Mouse (Mus musculus) heart, postnatal 10 days (tissue): ENCODE data around the gene Ndufaf3. TPM values are rescaled to one million over a fixed set of nuclear protein-coding genes. Genes with fewer than 3 reads are reported as not detected.
"Not testable (repeated sequence)": the region's sequence is repeated elsewhere in the genome, so short reads cannot be mapped to it uniquely, and the experiment has no call there.

ENCODE experiments used
- DNase-seq, 2 experiments: peaks; one replicate each; pipeline ENCODE4 v3.0.0; 2021
- intact Hi-C: fragments of 180-260 bp; cut with DNase I; formaldehyde crosslinking; loops from one replicate; pipeline ENCODE4 v1.15.1; 2025
- total RNA-seq, 2 experiments: library from RNA; stranded (reverse); gene quantifications; 2 replicates each; pipeline ENCODE4 v1.2.3; 2021

The Ndufaf3 gene
- total RNA-seq = 10 to 100 TPM; 54.5 to 58.6 TPM

DNA sequence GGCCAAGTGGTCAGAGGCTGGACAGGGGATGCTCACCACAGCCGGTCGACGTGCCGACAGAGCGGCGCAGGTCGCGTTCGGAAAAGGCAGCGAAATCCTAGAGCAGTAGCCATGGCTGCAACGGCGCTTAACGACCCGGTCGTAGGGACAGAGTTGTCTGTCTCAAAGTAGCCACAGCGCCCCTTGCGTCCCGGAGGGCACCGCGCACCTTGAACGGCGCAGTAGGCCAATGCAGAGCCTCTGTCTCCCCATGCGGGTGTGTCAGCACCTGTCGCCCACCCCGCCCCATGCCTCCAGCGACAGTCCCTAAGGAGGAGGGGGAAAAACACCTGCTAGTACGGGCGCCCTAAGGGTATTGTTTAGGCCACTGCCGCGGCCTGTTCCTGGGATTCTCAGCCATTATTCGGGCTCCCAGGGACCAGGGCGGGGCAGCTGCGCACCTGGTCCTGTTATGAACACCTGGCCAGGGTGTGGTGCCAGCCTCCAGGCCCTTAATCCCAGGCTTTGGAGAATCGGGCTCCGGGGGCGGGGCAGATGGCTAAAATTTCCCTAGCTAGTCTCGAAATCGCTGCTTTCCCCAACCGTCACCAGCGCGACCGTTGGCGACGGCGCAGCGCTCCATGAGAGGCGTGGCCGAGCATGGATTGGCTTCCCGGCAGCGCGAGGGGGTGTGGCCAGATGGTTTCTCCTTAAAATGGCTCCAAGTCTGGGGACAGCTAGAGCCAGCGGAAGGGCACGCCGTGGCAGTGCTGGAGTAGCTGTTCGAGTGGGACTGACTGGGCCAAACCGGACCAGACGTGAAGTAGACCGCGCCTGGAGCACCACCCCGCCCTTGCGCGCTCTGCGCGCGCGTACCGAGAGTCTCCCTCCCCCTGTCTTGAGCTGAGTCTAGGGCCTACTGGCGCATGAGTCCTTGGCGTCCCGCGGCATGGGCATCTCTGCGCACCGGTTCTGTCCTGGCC lies at the start of gene Ndufaf3:
Gene Ndufaf3, minus strand, starts transcription at position 620 of the 962 bp plus-strand sequence.
- DNase-seq = peak; percentile 97 to 98
- intact Hi-C loops = no loop called here

DNA sequence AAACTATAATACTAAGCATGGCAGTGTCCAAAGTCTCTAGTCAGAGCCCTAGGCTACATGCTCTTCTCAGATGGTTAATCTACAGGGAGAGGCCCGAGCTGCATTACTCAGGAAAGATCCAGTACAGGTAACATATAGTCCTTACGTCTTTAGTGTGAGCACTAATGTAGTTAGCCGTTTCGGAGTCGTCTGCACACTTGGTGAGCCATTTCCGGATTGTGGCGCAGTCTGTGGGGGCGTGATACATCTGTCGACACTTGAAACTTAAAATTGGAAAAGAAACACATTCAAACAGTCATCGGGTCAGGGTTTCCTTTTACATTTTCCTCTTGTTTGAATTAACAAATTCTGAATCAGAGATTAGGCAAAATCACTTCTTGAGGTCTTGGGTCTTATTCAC lies 44.3 kb upstream of the Ndufaf3 start:
- intact Hi-C loops = no loop called here

DNA sequence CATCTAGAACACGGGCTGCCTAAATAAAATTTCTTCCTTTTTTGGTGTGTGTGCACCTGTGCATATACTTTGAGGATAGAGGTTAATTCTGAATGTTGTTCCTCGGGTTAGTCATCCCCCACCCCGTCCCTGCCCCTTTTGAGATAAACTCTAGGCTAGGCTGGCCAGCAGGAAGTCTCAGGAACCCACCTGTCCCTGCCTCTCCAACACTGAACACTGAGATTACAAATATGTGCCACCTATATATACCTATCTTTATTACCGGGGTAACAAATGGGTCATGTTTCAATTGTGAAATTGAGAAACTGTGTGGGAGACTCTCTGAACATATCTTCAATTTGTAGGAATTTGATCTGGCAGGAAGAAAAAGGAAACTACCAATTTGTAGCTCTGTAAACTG lies 41.7 kb upstream of the Ndufaf3 start:
- no peak for DNase-seq
- intact Hi-C loops = no loop called here

More for the DNA sequence above, 44.3 kb upstream of the Ndufaf3 start:
- DNase-seq = no peak

DNA sequence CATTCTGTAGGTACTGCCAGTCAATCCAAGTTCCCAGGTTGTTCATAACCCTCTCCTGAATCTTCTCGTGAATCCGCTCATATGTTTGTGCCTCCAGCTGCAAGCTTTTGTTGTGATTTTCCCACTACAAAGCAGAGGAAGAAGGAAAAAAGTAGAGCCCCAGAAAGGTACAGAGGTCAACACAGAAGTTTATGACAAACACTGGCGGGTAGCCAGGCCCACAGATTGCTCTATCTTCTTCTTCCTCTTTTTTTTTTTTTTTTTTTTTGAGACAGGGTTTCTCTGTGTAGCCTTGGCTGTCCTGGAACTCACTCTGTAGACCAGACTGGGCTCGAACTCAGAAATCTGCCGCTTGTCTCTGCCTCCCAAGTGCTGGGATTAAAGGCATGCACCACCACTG lies 40.7 kb upstream of the Ndufaf3 start:
- intact Hi-C loops, DNase-seq: not testable (repeated sequence)

DNA sequence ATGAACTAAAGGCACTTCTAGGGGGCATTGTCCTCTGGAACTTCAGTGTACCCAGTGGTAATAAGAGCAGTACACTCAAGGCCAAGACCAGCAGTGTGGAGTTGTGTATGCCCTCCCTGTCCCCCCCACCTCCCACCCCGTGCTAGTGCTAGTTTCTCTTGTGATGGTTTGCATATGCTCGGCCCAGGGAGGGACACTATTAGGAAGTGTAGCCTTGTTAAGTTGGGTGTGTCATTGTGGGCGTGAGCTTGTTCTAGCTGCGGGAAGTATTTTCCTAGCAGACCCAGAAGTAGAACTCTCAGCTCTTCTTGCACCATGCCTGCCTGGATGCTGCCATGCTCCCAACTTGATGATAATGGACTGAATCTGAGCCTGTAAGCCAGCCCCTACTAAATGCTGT lies 34.8 kb upstream of the Ndufaf3 start:
- intact Hi-C loops = no loop called here
- no peak for DNase-seq

DNA sequence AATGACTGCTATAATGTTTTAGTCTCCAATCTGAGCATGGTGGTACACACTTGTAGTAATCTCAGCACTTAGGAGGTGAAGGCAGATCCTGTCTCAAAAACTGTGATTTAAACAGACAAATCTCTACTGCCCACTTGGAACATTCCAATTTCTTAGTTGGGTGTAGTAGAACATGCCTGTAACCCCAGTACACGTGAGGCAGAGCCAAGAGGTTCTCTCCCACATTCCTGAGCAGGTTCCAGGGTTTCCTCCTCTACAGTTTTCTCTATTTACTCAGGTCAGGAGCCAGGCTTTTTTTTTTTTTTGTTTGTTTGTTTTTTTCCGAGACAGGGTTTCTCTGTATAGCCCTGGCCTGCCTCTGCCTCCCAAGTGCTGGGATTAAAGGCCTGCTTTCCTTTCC lies 32.8 kb upstream of the Ndufaf3 start:
- DNase-seq = no peak

DNA sequence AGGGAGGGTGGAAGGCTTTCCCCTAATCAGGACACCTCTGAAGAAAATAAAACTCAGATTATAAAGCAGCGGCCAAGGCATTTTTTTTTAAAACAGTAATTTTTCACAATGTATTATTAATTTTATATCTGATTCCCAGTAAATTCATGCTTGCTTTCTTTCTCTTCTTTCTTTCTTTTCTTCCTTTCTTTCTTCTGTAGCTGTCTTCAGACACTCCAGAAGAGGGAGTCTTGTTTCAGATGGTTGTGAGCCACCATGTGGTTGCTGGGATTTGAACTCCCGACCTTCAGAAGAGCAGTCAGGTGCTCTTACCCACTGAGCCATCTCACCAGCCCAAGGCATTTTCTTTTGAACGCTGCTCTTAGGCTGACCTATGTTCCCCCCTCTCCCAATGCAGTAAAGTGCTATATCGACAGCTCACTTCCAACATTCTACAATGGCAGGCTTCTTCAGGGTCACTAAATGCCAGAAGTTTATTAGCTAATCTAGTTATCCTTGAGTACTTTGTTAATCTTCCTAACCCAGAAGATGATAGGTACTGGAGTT lies 31.9 kb upstream of the Ndufaf3 start:
- intact Hi-C loops = no loop called here

More for the DNA sequence above, 32.8 kb upstream of the Ndufaf3 start:
- intact Hi-C loops = no loop called here

DNA sequence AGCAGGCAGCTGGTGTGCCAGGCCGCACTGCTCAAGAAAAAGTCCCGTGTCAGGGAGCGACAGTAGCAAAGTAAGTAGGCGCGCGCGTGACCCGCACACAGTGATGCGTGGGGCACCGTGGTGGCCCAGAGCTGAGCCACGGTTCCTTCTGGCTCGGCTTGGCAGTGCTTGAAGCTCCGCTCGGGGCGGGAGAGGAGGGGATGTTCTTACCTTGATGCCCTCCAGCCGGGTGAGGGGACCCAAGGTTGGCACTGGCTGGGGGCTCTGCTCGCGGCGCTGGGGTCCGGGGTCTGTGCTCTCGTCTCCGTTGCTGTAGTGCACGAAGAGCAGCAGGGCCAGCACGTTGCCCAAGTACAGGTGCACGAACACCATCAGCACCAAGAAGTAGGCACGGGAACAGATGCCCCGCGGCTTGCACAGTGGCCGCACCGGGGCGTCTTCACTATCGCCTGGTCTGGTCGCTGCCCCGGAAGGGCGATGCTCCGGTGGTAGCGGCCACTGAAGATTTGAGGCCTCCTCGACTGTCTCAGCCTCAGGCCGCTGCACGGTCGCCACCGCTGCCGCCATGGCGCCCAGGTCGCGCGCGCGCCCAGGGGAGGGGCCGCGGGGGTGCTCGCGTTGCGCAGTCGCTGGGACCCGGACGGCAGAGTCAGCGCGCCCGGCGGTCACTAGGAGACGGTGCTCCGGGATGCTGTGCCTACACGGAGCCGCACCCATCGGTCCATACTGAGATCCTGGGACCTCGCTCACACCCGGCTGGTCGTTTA lies 29.9 kb upstream of the Ndufaf3 start, which contains the start of gene P4htm:
Gene P4htm, minus strand, starts transcription at position 670 of the 767 bp plus-strand sequence.
- peak; percentile 76 to 80 for DNase-seq
- intact Hi-C loops = no loop called here

More for the DNA sequence above, 31.9 kb upstream of the Ndufaf3 start:
- DNase-seq = no peak

DNA sequence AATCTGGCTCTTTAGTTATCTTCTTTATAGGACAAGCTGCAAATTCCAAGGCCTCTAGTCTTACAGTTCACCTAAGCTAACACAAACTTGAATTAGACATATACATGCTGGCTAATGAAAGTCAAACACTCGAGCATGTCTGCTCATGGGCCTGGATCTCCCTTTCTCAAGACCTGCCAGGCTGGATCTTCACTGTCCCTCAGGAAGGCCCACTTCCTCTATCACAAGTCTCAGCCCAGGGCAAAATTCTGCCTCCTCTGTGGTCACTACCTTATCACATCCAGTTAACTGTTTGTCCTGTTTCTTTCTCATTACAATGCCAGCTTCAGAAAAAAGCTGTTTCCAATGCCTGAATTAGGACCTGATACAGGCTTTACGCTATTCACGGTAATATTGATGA lies 27.1 kb upstream of the Ndufaf3 start:
- no peak for DNase-seq
- intact Hi-C loops = no loop called here

DNA sequence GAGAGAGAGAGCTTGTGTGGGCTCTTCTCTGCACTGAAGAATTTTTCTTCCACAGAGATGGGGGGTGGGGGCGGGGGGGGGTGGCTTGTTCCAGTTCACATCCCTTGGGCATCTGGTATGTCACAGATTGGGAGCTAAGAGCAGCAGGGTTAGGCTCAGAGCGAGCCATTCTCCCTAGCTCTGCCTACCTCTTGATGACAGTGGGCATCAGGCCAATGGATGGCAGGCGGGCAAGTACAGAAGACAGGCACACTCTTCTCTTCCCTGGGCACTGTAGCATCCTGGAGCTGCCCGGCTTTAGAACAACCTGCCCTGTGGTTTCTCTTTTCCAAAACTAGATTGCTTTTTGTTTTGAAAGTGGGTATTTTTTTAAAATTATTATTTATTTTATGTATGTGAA lies 24.2 kb upstream of the Ndufaf3 start:
- intact Hi-C loops = no loop called here
- no peak for DNase-seq

DNA sequence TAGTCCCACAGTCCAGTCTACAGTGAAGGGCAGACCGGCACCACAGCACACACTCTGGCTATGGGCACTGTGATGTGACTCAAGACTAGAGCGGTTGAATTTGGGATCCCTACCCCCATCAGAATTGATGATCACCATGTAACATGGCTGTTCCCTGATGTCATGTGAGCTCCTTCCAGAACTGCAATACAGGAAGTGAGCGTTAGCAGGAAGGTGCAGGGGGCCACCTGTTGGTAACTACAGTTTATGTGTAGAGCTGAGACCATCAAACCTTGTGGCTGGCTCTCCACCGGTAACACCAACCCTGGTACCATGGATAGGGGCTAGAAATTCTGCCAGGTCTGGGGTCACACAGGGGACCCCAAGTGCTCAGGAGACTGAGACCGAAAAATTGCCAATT lies 22.0 kb upstream of the Ndufaf3 start:
- peak in 1 of 2 experiments; percentile 12 for DNase-seq
- intact Hi-C loops = no loop called here

DNA sequence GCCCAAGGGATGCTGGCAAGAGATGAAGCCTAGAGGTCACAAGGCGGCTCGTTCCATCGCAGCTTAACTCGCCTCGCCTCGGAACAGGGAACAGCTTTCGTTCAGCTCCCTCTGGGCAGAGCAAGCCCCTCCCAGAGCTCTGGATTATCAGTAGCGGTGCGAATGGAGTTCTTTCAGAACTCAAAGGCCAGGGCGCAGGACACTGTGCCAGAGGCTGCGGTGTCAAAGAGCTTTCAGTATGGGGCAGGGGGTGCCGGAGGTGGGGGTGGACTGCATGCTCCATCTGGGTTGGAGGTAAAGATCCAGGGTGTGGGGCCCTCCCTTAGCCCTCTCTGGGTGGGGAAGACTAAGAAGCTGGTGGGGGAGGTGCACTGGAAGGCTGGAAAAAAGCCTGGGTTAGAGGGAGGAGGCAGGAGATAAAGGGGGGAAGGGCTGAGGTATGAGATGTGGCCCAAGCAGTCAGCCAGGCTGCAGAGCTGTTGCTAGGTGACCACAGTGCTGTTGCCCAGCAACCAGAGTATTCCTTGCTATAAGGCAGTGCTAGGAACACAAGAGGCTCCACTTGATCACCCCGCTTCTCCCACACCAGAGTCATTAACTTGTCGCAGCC lies 20.4 kb upstream of the Ndufaf3 start:
- peak; percentile 90 to 94 for DNase-seq
- intact Hi-C loops = no loop called here

DNA sequence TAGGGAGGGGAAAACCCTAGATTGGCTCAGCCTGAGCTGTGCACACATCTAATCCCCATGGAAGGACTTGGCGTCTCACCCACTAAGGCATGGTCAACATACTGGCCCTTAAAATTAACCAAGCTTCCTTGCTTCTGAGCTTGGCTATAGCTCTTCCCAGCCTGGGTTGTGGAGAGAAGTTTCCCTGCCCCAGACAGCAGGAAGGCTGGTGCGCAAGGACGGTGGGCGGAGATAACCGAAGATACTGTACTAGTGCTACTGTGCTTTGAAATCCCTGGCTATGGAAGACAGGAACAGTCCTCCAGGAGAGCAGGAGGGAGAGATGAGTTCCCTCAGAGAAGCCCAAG lies 12.1 kb upstream of the Ndufaf3 start:
- no peak for DNase-seq
- intact Hi-C loops = loop anchor here (5.0 kb wide), 1 partner anchor 68 kb away; the partner anchor contains the start of gene Arih2

DNA sequence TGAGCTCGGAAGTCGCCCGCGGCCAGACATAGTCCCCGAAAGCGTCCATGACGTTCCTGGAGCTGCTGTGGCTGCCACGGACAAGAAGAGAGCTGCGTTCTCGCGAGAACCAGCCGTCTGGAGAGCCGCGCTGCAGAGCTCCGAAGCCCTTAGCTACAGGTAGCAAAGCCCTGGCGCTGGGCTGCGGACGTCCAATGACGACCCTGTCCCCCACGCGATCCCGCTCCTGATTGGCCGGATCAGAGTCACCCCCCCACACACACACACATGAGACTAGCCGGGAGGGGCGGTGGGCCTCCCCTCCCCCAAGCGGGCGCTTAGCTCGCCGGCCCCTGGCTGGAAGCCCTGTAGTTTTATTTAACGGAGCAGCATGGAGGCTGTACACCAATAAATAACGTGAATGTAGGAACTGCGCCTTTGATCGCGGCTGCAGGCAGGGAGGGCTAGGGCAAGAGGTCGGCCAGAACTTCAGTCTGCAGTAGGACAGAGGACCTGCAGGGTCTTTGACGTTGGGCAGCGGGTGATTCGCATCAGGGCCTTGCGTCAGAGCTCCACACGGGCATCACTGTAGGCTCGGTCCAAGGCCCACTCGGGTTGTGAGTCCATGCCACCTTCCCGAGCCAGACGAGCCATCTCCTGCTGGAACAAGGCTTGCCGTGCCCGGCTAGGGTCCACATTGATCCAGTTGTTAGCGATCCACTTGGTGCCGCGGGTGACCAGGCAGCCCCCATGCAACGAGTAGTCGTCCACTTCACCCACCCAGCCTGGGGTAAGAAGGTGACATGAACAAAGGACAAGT lies 11.5 kb upstream of the Ndufaf3 start, which contains the start of gene Wdr6:
Gene Wdr6, minus strand, starts transcription at position 195 of the 799 bp plus-strand sequence.
- DNase-seq = peak; percentile 94 to 95
- intact Hi-C loops = loop anchor here (5.0 kb wide), 1 partner anchor 69 kb away; the partner anchor contains the start of gene Arih2

DNA sequence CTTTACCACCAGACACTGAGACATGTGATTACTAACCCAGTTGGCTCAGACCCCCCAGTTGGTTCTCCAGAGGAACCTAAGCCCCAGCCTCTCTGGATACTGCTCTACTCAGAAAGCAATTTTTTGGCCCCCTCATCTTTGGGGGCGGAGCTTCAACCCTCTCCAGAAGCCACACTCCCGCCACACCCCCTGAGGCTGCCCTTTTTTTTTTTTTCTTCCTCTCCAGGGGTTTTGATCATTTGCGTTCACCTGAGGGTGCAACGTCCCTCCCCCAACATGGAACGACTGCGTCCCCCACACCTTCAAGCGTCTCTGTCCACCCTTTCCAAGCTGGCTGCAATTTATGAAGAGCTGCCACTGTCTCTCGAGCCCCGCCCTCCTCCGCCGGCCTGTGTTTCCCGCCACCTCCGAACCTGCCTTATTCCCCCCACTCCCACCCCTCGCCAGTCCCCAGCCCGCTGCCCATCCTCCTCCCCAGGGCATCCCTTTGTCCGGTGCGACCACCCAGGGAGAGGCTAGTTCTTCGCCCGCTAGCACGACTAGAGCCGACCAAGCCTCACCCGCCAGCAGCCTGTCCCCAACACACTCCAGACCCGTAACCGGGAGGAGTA lies 10.8 kb upstream of the Ndufaf3 start:
- DNase-seq = peak; percentile 72 to 82
- intact Hi-C loops = loop anchor here (5.0 kb wide), 1 partner anchor 69 kb away; the partner anchor contains the start of gene Arih2

DNA sequence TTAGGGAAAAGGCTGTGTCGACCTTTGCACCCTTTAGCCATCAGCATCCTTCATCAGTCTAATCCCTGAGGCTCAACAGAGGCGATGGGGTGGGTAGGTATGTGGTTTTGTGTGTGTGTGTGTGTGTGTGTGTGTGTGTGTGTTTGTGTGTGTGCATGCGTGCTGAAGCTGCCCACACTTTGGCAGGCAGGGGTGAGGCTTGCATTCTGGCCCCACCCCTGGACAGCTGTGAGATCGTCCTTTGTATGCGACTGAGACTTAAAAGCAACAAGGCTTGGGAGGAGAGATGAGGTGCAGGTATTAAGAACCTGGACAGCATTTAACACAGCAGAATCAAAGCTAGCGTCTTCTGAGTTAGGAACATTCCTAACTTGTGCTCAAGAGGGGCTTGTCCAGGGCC lies 9.8 kb upstream of the Ndufaf3 start:
- no peak for DNase-seq
- intact Hi-C loops = loop anchor here (5.0 kb wide), 1 partner anchor 70 kb away; the partner anchor contains the start of gene Arih2

DNA sequence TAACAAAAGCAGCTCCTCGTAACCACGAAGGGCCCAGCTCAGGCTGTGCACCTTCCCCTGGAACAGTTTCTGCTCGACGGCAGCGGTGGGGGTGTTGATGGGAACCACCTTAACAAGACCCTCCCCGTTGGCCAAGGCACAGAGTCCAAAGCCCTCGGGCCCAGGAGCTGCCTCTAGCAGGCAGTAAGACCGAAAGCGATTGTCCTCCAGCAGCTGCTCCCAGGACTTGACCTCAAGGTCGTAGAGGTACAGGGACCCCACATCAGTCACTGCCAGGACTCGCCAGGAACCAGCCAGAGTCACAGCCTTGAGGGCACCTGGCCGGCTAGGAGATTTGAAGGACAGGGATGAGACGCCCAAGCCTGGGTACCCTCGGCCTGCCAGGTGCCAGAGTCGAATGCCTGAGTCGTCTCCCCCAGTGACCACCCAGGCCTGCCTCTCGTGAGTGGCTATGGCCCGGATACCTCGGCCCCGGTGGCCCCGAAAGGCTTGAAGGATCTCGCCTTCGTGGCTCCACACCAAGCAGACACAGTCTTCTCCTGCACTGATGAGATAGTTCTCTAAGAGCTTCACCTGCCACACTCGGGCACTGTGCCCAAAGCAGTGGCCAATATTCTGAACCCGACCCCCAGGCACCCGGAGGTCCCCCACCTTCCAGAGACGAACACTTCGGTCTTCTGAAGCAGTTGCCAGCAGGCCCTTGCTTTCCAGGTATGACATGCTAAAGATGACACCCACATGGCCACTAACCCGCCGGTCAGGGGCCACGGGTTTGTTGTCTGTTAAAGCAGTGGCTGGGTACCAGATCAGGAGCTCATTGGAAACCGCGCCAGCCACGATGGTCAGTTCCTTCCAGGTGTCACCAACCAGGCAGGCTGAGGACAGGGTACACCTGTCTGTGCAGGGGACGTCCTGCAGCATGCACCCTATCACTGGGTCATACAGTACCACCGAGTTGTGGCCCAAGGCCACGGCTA lies 8.4 kb upstream of the Ndufaf3 start:
- no peak for DNase-seq
- intact Hi-C loops = loop anchor here (5.0 kb wide), 1 partner anchor 72 kb away; the partner anchor contains the start of gene Arih2

DNA sequence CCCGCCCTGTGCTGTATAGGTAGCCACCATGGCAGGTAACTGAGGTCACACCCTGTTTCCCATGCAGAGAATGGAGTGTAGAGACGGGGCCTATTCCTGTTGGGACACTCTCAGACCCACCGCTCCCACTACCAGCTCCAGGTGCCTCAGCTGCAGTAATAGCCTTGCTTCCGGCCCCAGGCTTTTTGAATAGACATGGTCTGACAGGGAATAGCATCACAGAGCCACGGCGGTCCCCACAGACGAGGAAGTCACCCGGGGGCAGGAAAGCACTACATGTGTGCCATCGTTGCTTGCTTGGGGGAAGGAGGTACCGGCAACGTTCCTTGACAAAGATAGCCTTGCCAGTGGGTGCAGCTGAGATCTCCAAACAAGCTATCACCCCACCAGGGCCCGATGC lies 7.7 kb upstream of the Ndufaf3 start:
- no peak for DNase-seq
- intact Hi-C loops = loop anchor here (5.0 kb wide), 1 partner anchor 72 kb away; the partner anchor contains the start of gene Arih2
